Mouse (Mus musculus) kidney, postnatal 10 days (tissue): Measurements from ENCODE around the gene Slc22a19.
"Not testable (repeated sequence)": the region's sequence is repeated elsewhere in the genome, so short reads cannot be mapped to it uniquely, and the experiment has no call there.

Source experiments
- DNase-seq: peaks from one replicate; pipeline ENCODE4 v3.0.0; 2021; ENCODE audit warnings: mixed read lengths

Slc22a19 gene

GRCm38 (mm10) chr19:7711148-7711547 is at the start of gene Slc22a19:
Gene Slc22a19 (minus strand): TSS chr19:7711310.
- no peak for DNase-seq

DNA sequence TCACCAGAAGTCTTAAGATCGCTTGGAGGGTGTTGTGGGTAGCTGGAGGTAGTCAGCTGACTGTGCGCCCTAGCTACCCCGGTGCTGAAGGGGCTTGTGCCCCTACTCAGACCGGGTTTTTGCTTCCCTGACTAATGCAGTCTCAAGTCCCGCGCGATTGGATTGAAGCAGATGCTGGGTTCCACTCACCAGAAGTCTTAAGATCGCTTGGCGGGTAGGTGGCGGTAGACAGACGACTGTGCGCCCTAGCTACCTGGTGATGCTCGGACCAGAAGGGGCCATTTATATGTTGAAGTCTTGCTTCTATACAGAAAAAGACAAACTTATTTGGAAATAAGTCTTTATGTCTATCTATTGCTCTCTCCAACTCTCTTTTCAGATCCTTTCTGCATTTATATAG is 42.3 kb upstream of the Slc22a19 start:
- DNase-seq: not testable (repeated sequence)

GRCm38 (mm10) chr19:7729543-7729942 is 18.4 kb upstream of the Slc22a19 start:
- peak; percentile 50 for DNase-seq

GRCm38 (mm10) chr19:7693104-7693503 is 18.0 kb downstream of the Slc22a19 start:
- DNase-seq: not testable (repeated sequence)

- DNase-seq: no peak
Measured at GRCm38 (mm10) chr19:7691259-7691658, 19.9 kb downstream of the Slc22a19 start.

- no peak for DNase-seq
Measured at GRCm38 (mm10) chr19:7687988-7688387, 23.1 kb downstream of the Slc22a19 start.

- no peak for DNase-seq
Measured at GRCm38 (mm10) chr19:7672033-7672432, 39.1 kb downstream of the Slc22a19 start.

DNA sequence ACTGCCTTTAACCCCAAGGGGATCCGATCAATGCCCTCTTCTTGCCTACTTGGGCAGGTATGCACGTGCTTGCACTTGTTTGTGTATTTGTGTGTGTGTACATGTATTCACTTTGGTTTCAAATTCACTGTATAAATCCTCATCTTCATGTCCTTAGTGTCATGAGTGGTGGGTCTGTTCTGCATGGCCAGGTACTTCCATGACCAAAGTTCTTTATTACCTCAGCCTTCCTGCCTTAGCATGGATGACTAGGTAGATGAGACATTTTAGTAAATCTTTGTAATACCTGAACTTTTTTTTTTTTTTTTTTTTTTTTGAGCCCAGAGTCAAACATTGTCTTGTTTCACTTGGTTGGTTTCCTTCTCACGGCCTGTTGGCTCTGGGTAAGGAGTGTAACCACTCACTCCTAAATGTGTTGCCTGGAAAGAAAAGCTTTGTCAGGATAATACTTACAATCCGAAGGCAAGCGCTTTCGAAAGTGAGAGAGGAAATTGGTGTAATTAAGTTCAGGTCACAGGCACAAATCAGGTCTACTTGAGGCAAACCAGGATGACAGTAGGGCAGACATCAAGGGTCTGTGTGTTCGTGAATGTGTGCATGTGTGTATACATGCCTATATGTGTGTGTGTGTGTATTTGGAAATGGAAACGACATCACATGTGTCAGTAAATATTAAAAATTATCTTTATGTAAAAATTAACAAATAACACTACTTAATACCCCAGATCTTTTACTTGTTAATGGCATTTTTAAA is 62.0 kb downstream of the Slc22a19 start:
- no peak for DNase-seq

DNA sequence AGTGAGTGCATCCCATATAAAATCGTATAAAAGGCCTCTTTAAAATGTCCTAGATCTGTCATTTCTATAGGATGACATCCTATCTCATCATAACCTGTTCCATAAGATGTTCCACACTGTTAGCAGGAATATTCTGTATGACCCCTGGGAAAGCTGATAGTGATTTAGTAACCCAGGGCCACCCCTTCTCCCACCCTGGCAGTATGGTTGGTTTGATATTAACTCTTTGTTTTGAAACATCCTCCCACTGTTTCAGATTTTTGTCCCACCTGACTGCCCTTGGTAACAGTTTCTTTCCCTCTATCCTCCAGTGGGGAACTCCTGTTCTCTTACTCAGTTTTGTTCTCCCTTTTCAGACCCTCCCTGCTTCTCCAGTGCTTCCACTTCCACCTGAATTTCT is 77.3 kb downstream of the Slc22a19 start:
- DNase-seq: no peak

- no peak for DNase-seq
Measured at GRCm38 (mm10) chr19:7633021-7633420, 78.1 kb downstream of the Slc22a19 start.
